Mouse (Mus musculus) liver, postnatal 0 days (tissue): ENCODE results near the gene Gm3854. TPM values are rescaled to one million over a fixed set of nuclear protein-coding genes. Genes with fewer than 3 reads are reported as not detected.
"Not testable (repeated sequence)": the region's sequence is repeated elsewhere in the genome, so short reads cannot be mapped to it uniquely, and the experiment has no call there.

Experiments used
- ATAC-seq: fragments of 200-750 bp; cut with Nextera tagmentation; 2 replicates; pipeline ENCODE4 v1.8.0; 2017; ENCODE audit warnings: mild to moderate bottlenecking, moderate library complexity
- DNase-seq: peaks from one replicate; pipeline ENCODE4 v3.0.0-alpha.2; 2016
- H3K27ac ChIP-seq: fragments of 300-500 bp; sonication (generic); 2 replicates; pipeline ENCODE4 v1.5.1; 2014; ENCODE audit warnings: antibody characterized with exemption, moderate library complexity, mild to moderate bottlenecking, low read depth
- H3K27me3 ChIP-seq: fragments of 300-500 bp; sonication (generic); 2 replicates; pipeline ENCODE4 v1.6.1; 2014; ENCODE audit warnings: low read length, control low read depth, mixed read lengths; ENCODE audit not compliant: insufficient read depth
- H3K36me3 ChIP-seq: fragments of 300-500 bp; sonication (generic); replicated peaks from 2 replicates; pipeline ENCODE4 v1.6.1; 2014; ENCODE audit warnings: mild to moderate bottlenecking, control low read depth, low read length, moderate library complexity, mixed read lengths; ENCODE audit not compliant: insufficient read depth
- H3K4me1 ChIP-seq: fragments of 300-500 bp; sonication (generic); 2 replicates; pipeline ENCODE4 v1.6.1; 2014; ENCODE audit warnings: antibody characterized with exemption, mild to moderate bottlenecking, control low read depth; ENCODE audit not compliant: insufficient read depth
- H3K4me2 ChIP-seq: fragments of 300-500 bp; sonication (generic); 2 replicates; pipeline ENCODE4 v1.6.1; 2014; ENCODE audit warnings: low read depth, mild to moderate bottlenecking, low read length, moderate library complexity, mixed read lengths
- H3K4me3 ChIP-seq: fragments of 300-500 bp; sonication (generic); 2 replicates; pipeline ENCODE4 v1.5.1; 2014; ENCODE audit warnings: low read depth, low read length
- H3K9ac ChIP-seq: fragments of 300-500 bp; sonication (generic); replicated peaks from 2 replicates; pipeline ENCODE4 v1.6.1; 2014; ENCODE audit warnings: mild to moderate bottlenecking, moderate library complexity
- H3K9me3 ChIP-seq: fragments of 300-500 bp; sonication (generic); 2 replicates; pipeline ENCODE4 v1.6.1; 2016; ENCODE audit warnings: mild to moderate bottlenecking, control low read depth, low read length, mixed read lengths
- CTCF ChIP-seq: sonication (generic); IDR thresholded peaks from 2 replicates; pipeline ENCODE4 v1.5.1; 2016; ENCODE audit warnings: antibody characterized with exemption, low read depth
- EP300 ChIP-seq: IDR thresholded peaks from 2 replicates; pipeline ENCODE4 v1.6.1; 2016; ENCODE audit warnings: antibody characterized with exemption, low read depth, mild to moderate bottlenecking
- WGBS: fragments of 180-500 bp; shearing (Covaris S2); extraction: QIAGEN DNeasy Blood & Tissue Kit; methylation state at CpG from one replicate; pipeline ENCODE4 v1.1.7; 2014; ENCODE audit not compliant: insufficient replicate concordance; 5-methylcytosine and 5-hydroxymethylcytosine counted together
- polyA plus RNA-seq: library from polyadenylated mRNA; unstranded; fragments of >200 nt; fragmentation: Nextera tagmentation; extraction: Ambion mirVana; gene quantifications from 2 replicates; pipeline ENCODE4 v1.2.1, GENCODE M21; 2015

Gm3854 gene
- polyA plus RNA-seq = 0.06 TPM in 1 of 2 replicates, not detected in the other

DNA sequence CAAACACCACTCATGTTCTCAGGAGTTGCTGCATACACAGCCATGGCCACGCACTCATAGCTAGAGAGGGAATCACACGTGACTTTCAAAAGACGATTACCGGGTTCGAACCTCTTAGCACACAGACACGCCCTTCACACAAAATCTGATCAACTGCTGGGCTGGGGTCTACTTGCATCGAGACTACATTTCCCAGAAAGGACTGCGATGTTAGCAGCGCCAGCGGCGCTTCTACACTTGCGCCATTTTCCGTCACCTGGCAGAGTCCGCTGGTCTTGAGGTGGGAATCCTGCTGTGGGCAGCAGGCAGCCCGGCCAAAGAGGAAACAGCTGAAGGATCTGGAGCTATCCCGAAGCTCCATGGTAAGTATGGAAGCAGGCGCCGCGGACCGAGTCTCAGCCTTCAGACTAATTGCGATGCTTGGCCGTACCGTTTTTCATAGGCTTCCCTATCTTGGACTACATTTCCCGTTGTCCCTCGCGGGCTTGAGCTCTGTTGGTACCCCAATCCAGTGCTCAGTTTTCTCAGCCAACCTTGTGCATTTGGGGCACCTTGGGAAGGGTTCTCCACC lies at the start of gene Gm3854:
TSS of gene Gm3854 (plus strand) at position 259 of the 571 bp plus-strand sequence.
- TF ChIP-seq CTCF (no peak), EP300 (no peak)
- WGBS = under 1% methylated on average over 26 of the region's 26 CpGs
- Histone ChIP-seq H3K9me3 (no peaks in the 10 kb centered on the region), H3K4me3 (peak within 1 kb of the TSS; percentile 59), H3K9ac (peak within 1 kb of the TSS; percentile 60), H3K27me3 (no peaks in the 10 kb centered on the region), H3K4me1 (0 out of 2 replicates have a peak, but pooled peaks cover 7% of the 10 kb centered on the region), H3K27ac (no peak within 1 kb of the TSS), H3K4me2 (peak within 1 kb of the TSS; percentile 78), H3K36me3 (no peaks in the 10 kb centered on the region)
- peak; percentile 36 for DNase-seq
- ATAC-seq = peak; percentile 72

GRCm38 (mm10) chr7:6300796-6301195 lies 42.8 kb upstream of the Gm3854 start:
- H3K9me3 ChIP-seq, H3K4me2 ChIP-seq, H3K36me3 ChIP-seq, H3K27ac ChIP-seq, ATAC-seq, H3K9ac ChIP-seq, H3K4me3 ChIP-seq, H3K4me1 ChIP-seq, H3K27me3 ChIP-seq, DNase-seq: not testable (repeated sequence)
- 81% methylated on average over 11 of the region's 11 CpGs for WGBS

GRCm38 (mm10) chr7:6330458-6331232 lies 12.9 kb upstream of the Gm3854 start:
- DNase-seq (no peak), ATAC-seq (peak; percentile 60)
- Histone ChIP-seq H3K4me3 (peak overlapping the region; percentile 53), H3K27me3 (no peaks in the 10 kb centered on the region), H3K9ac (peak overlapping the region; percentile 57), H3K27ac (0 out of 2 replicates have a peak overlapping the region, but pooled peaks have one; percentile 5), H3K4me1 (peaks cover 5% of the 10 kb centered on the region), H3K9me3 (no peaks in the 10 kb centered on the region), H3K36me3 (no peaks in the 10 kb centered on the region), H3K4me2 (peak overlapping the region; percentile 75)
- WGBS = 17% methylated on average over 23 of the region's 23 CpGs
- TF ChIP-seq EP300 (no peak), CTCF (no peak)

DNA sequence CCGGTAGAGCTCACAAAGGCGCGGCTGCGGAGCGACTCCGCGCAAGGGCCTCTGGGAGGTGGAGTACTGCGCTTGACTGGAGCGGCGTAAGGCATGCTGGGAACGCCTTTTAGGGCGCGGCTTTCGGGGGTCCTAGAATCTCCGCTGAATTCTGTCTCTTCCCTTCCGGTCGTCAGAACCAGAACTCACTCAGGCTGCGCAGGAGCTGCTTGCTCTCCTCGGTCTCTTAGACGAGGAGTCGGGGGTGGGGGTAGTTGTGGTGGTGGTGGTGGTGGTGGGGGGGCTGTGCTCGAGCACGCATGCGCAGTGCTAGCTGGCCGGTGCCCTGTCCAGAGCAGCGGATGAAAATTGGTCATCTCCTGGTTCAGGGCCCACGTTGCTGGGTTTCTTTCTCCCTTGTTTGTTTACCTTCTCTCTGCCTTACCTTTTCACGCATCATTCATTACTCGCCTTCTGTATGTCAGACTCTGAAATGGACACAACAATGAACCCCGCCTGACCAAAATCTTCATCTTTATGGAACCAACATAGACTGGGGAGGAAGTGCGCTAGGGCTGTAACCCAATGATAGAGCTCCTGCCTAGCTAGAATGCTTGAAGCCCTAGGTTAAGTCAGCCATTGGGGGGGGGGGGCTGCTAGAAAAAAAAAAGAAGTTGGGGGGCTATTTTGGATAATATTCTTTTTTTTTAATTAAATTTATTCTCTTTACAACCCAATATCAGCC lies 12.2 kb upstream of the Gm3854 start, which contains the start of gene Zfp583:
TSS of gene Zfp583 (minus strand) at position 53 of the 724 bp plus-strand sequence.
- Histone ChIP-seq H3K9ac (peak within 1 kb of the TSS; percentile 57), H3K27ac (0 out of 2 replicates have a peak within 1 kb of the TSS, but pooled peaks have one; percentile 5), H3K4me3 (peak within 1 kb of the TSS; percentile 53), H3K27me3 (no peaks in the 10 kb centered on the region), H3K9me3 (no peaks in the 10 kb centered on the region), H3K4me2 (peak within 1 kb of the TSS; percentile 75), H3K36me3 (no peaks in the 10 kb centered on the region), H3K4me1 (peaks cover 5% of the 10 kb centered on the region)
- 7% methylated on average over 28 of the region's 31 CpGs for WGBS
- no peak for TF ChIP-seq CTCF
- DNase-seq (peak; percentile 74), ATAC-seq (peak; percentile 96)

GRCm38 (mm10) chr7:6339865-6340264 lies 3.7 kb upstream of the Gm3854 start:
- H3K9me3 ChIP-seq = no peaks in the 10 kb centered on the region
- no peak overlapping the region for H3K27ac ChIP-seq
- DNase-seq = no peak
- no peaks in the 10 kb centered on the region for H3K36me3 ChIP-seq
- ATAC-seq = no peak
- no peak overlapping the region for H3K4me3 ChIP-seq
- 0 out of 2 replicates have a peak, but pooled peaks cover 7% of the 10 kb centered on the region for H3K4me1 ChIP-seq
- no peaks in the 10 kb centered on the region for H3K27me3 ChIP-seq
- no peak overlapping the region for H3K4me2 ChIP-seq
- WGBS = 69% methylated on average over 5 of the region's 5 CpGs
- TF ChIP-seq EP300 (no peak), CTCF (no peak)
- no peak overlapping the region for H3K9ac ChIP-seq

DNA sequence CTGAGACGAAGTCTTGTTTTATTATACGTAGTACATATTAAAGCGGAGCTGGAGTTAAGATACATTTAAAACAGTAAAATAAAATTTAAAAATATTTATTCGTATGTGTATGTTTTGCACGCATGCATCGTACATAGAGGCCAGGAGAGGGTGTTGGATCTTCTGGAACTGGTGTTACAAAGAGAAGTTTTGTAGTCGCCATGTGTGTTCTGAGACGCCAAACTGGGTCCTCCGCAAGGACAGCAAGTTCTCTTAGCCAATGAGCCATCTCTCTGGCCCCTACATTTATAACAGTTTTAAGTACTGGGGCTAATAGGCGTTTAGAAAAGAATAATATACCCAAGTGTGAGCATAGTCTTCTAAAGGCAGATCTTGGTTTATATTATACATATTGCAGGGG lies 565 bp downstream of the Gm3854 start:
- DNase-seq = no peak
- Histone ChIP-seq H3K4me2 (peak overlapping the region; percentile 78), H3K4me3 (peak overlapping the region; percentile 59), H3K27ac (no peak overlapping the region), H3K9me3 (no peaks in the 10 kb centered on the region), H3K9ac (no peak overlapping the region; the same call in 1 of the 2 replicates), H3K36me3 (no peaks in the 10 kb centered on the region), H3K27me3 (no peaks in the 10 kb centered on the region), H3K4me1 (0 out of 2 replicates have a peak, but pooled peaks cover 7% of the 10 kb centered on the region)
- no peak for ATAC-seq
- TF ChIP-seq CTCF (no peak), EP300 (no peak)
- WGBS = 35% methylated on average over 10 of the region's 10 CpGs
